Mouse (Mus musculus): ENCODE measurements around the gene Olfr1039. TPM values are rescaled to one million over a fixed set of nuclear protein-coding genes. Genes with fewer than 3 reads are reported as not detected.
"Not testable (repeated sequence)": the region's sequence is repeated elsewhere in the genome, so short reads cannot be mapped to it uniquely, and the experiment has no call there.

Gene Olfr1039
- not detected in 2 replicates for polyA plus RNA-seq (2014; fragmentation: Nextera tagmentation; extraction: Ambion mirVana)

- H3K27ac ChIP-seq (ENCODE audit: low read depth, low read length): no peak within 1 kb of the TSS
- H3K4me3 ChIP-seq (ENCODE audit: low read depth, low read length): no peak within 1 kb of the TSS
- no peaks in the 10 kb centered on the region for H3K9me3 ChIP-seq (ENCODE audit: control insufficient read depth, low read length)
- WGBS: 94% methylated on average over 1 of the region's 1 CpGs
- H3K36me3 ChIP-seq (ENCODE audit: control insufficient read depth, insufficient read depth, low read length): no peaks in the 10 kb centered on the region
- DNase-seq (ENCODE audit: low spot score): no peak
- H3K9ac ChIP-seq (ENCODE audit: low read depth, low read length): no peak within 1 kb of the TSS
- H3K27me3 ChIP-seq (replicated peaks; ENCODE audit: control insufficient read depth, insufficient read depth, low read length): no peaks in the 10 kb centered on the region
- H3K4me2 ChIP-seq: no peak within 1 kb of the TSS
- H3K4me1 ChIP-seq (replicated peaks; ENCODE audit: control insufficient read depth, insufficient read depth, low read length): no peaks in the 10 kb centered on the region
- no peak for ATAC-seq (replicated peaks; ENCODE audit: low FRiP score)
These were observed at the start of gene Olfr1039 for GRCm38 (mm10) chr2:86135828-86136227. Gene Olfr1039, minus strand, starts transcription at chr2:86135928.

GRCm38 (mm10) chr2:86179950-86180349 lies 44.2 kb upstream of the Olfr1039 start:
- Histone ChIP-seq H3K9me3 (ENCODE audit: control insufficient read depth, low read length) (no peaks in the 10 kb centered on the region), H3K27ac (ENCODE audit: low read depth, low read length) (no peak overlapping the region), H3K4me3 (ENCODE audit: low read depth, low read length) (no peak overlapping the region), H3K4me1 (replicated peaks; ENCODE audit: control insufficient read depth, insufficient read depth, low read length) (no peaks in the 10 kb centered on the region), H3K4me2 (no peak overlapping the region), H3K27me3 (replicated peaks; ENCODE audit: control insufficient read depth, insufficient read depth, low read length) (no peaks in the 10 kb centered on the region), H3K36me3 (ENCODE audit: control insufficient read depth, insufficient read depth, low read length) (no peaks in the 10 kb centered on the region), H3K9ac (ENCODE audit: low read depth, low read length) (no peak overlapping the region)
- WGBS: 72% methylated on average over 3 of the region's 3 CpGs
- no peak for DNase-seq (ENCODE audit: low spot score)
- no peak for ATAC-seq (replicated peaks; ENCODE audit: low FRiP score)

GRCm38 (mm10) chr2:86177720-86178119 lies 42.0 kb upstream of the Olfr1039 start, which contains the start of gene Olfr1044:
Gene Olfr1044, minus strand, starts transcription at chr2:86177820.
- no peaks in the 10 kb centered on the region for H3K27me3 ChIP-seq (replicated peaks; ENCODE audit: control insufficient read depth, insufficient read depth, low read length)
- ATAC-seq (replicated peaks; ENCODE audit: low FRiP score) (no peak), DNase-seq (ENCODE audit: low spot score) (no peak)
- H3K36me3 ChIP-seq (ENCODE audit: control insufficient read depth, insufficient read depth, low read length): no peaks in the 10 kb centered on the region
- no peaks in the 10 kb centered on the region for H3K4me1 ChIP-seq (replicated peaks; ENCODE audit: control insufficient read depth, insufficient read depth, low read length)
- H3K4me3 ChIP-seq (ENCODE audit: low read depth, low read length): no peak within 1 kb of the TSS
- H3K9me3 ChIP-seq (ENCODE audit: control insufficient read depth, low read length): no peaks in the 10 kb centered on the region
- H3K27ac ChIP-seq (ENCODE audit: low read depth, low read length): no peak within 1 kb of the TSS
- no peak within 1 kb of the TSS for H3K4me2 ChIP-seq
- H3K9ac ChIP-seq (ENCODE audit: low read depth, low read length): no peak within 1 kb of the TSS

GRCm38 (mm10) chr2:86175422-86175821 lies 39.7 kb upstream of the Olfr1039 start:
- H3K27me3 ChIP-seq (replicated peaks; ENCODE audit: control insufficient read depth, insufficient read depth, low read length); H3K4me3 ChIP-seq (ENCODE audit: low read depth, low read length); H3K9ac ChIP-seq (ENCODE audit: low read depth, low read length); H3K9me3 ChIP-seq (ENCODE audit: control insufficient read depth, low read length); H3K4me1 ChIP-seq (replicated peaks; ENCODE audit: control insufficient read depth, insufficient read depth, low read length); ATAC-seq (replicated peaks; ENCODE audit: low FRiP score); DNase-seq (ENCODE audit: low spot score); H3K4me2 ChIP-seq; H3K27ac ChIP-seq (ENCODE audit: low read depth, low read length); H3K36me3 ChIP-seq (ENCODE audit: control insufficient read depth, insufficient read depth, low read length): not testable (repeated sequence)
- WGBS: 64% methylated on average over 7 of the region's 7 CpGs

GRCm38 (mm10) chr2:86167422-86167821 lies 31.7 kb upstream of the Olfr1039 start, which contains the start of gene Olfr1043:
Gene Olfr1043, minus strand, starts transcription at chr2:86167522.
- Histone ChIP-seq H3K27me3 (replicated peaks; ENCODE audit: control insufficient read depth, insufficient read depth, low read length) (no peaks in the 10 kb centered on the region), H3K4me3 (ENCODE audit: low read depth, low read length) (no peak within 1 kb of the TSS), H3K9ac (ENCODE audit: low read depth, low read length) (no peak within 1 kb of the TSS), H3K36me3 (ENCODE audit: control insufficient read depth, insufficient read depth, low read length) (no peaks in the 10 kb centered on the region), H3K4me2 (no peak within 1 kb of the TSS), H3K4me1 (replicated peaks; ENCODE audit: control insufficient read depth, insufficient read depth, low read length) (no peaks in the 10 kb centered on the region), H3K27ac (ENCODE audit: low read depth, low read length) (no peak within 1 kb of the TSS), H3K9me3 (ENCODE audit: control insufficient read depth, low read length) (no peaks in the 10 kb centered on the region)
- DNase-seq (ENCODE audit: low spot score) (no peak), ATAC-seq (replicated peaks; ENCODE audit: low FRiP score) (no peak)
- WGBS: 85% methylated on average over 2 of the region's 2 CpGs

GRCm38 (mm10) chr2:86161738-86162137 lies 26.0 kb upstream of the Olfr1039 start, which contains the start of gene Olfr1042:
Gene Olfr1042, minus strand, starts transcription at chr2:86161838.
- H3K27me3 ChIP-seq (replicated peaks; ENCODE audit: control insufficient read depth, insufficient read depth, low read length): no peaks in the 10 kb centered on the region
- no peak for ATAC-seq (replicated peaks; ENCODE audit: low FRiP score)
- WGBS: 89% methylated on average over 2 of the region's 2 CpGs

GRCm38 (mm10) chr2:86146632-86147031 lies 10.9 kb upstream of the Olfr1039 start, which contains the start of gene Olfr1040:
Gene Olfr1040, minus strand, starts transcription at chr2:86146732.
- Histone ChIP-seq H3K4me1 (replicated peaks; ENCODE audit: control insufficient read depth, insufficient read depth, low read length) (no peaks in the 10 kb centered on the region), H3K4me2 (no peak within 1 kb of the TSS), H3K9me3 (ENCODE audit: control insufficient read depth, low read length) (no peaks in the 10 kb centered on the region), H3K36me3 (ENCODE audit: control insufficient read depth, insufficient read depth, low read length) (no peaks in the 10 kb centered on the region), H3K27ac (ENCODE audit: low read depth, low read length) (no peak within 1 kb of the TSS), H3K4me3 (ENCODE audit: low read depth, low read length) (no peak within 1 kb of the TSS), H3K9ac (ENCODE audit: low read depth, low read length) (no peak within 1 kb of the TSS), H3K27me3 (replicated peaks; ENCODE audit: control insufficient read depth, insufficient read depth, low read length) (no peaks in the 10 kb centered on the region)
- WGBS: 85% methylated on average over 1 of the region's 1 CpGs
- no peak for ATAC-seq (replicated peaks; ENCODE audit: low FRiP score)
- no peak for DNase-seq (ENCODE audit: low spot score)

More at GRCm38 (mm10) chr2:86161738-86162137, 26.0 kb upstream of the Olfr1039 start, which contains the start of gene Olfr1042:
- no peak for DNase-seq (ENCODE audit: low spot score)
- Histone ChIP-seq H3K4me2 (no peak within 1 kb of the TSS), H3K36me3 (ENCODE audit: control insufficient read depth, insufficient read depth, low read length) (no peaks in the 10 kb centered on the region), H3K9ac (ENCODE audit: low read depth, low read length) (no peak within 1 kb of the TSS), H3K9me3 (ENCODE audit: control insufficient read depth, low read length) (no peaks in the 10 kb centered on the region), H3K4me1 (replicated peaks; ENCODE audit: control insufficient read depth, insufficient read depth, low read length) (no peaks in the 10 kb centered on the region), H3K27ac (ENCODE audit: low read depth, low read length) (no peak within 1 kb of the TSS), H3K4me3 (ENCODE audit: low read depth, low read length) (no peak within 1 kb of the TSS)

- Histone ChIP-seq H3K9me3 (ENCODE audit: control insufficient read depth, low read length) (no peaks in the 10 kb centered on the region), H3K4me3 (ENCODE audit: low read depth, low read length) (no peak within 1 kb of the TSS), H3K36me3 (ENCODE audit: control insufficient read depth, insufficient read depth, low read length) (no peaks in the 10 kb centered on the region), H3K27ac (ENCODE audit: low read depth, low read length) (no peak within 1 kb of the TSS), H3K9ac (ENCODE audit: low read depth, low read length) (no peak within 1 kb of the TSS), H3K4me2 (no peak within 1 kb of the TSS), H3K4me1 (replicated peaks; ENCODE audit: control insufficient read depth, insufficient read depth, low read length) (no peaks in the 10 kb centered on the region), H3K27me3 (replicated peaks; ENCODE audit: control insufficient read depth, insufficient read depth, low read length) (no peaks in the 10 kb centered on the region)
- ATAC-seq (replicated peaks; ENCODE audit: low FRiP score) (no peak), DNase-seq (ENCODE audit: low spot score) (no peak)
- 91% methylated on average over 2 of the region's 2 CpGs for WGBS
These were observed 48.4 kb downstream of the Olfr1039 start, which contains the start of gene Olfr1037 for GRCm38 (mm10) chr2:86087285-86087684. Gene Olfr1037, minus strand, starts transcription at chr2:86087385.

- H3K36me3 ChIP-seq (ENCODE audit: control insufficient read depth, insufficient read depth, low read length); DNase-seq (ENCODE audit: low spot score); H3K27ac ChIP-seq (ENCODE audit: low read depth, low read length); H3K4me3 ChIP-seq (ENCODE audit: low read depth, low read length); H3K4me1 ChIP-seq (replicated peaks; ENCODE audit: control insufficient read depth, insufficient read depth, low read length); H3K4me2 ChIP-seq; H3K27me3 ChIP-seq (replicated peaks; ENCODE audit: control insufficient read depth, insufficient read depth, low read length); H3K9me3 ChIP-seq (ENCODE audit: control insufficient read depth, low read length); H3K9ac ChIP-seq (ENCODE audit: low read depth, low read length); ATAC-seq (replicated peaks; ENCODE audit: low FRiP score): not testable (repeated sequence)
- 78% methylated on average over 1 of the region's 1 CpGs for WGBS
These were observed 55.2 kb downstream of the Olfr1039 start for GRCm38 (mm10) chr2:86080478-86080877.
